Mouse (Mus musculus): Measurements from ENCODE around the gene Klhl21.

- TF ChIP-seq CTCF (IDR thresholded peaks at IDR 0.05; ENCODE audit: low read depth, low read length), result no peak
- TF ChIP-seq POLR2A (IDR thresholded peaks at IDR 0.05; ENCODE audit: borderline replicate concordance, low read depth, low read length), result no peak
Observed at GRCm38 (mm10) chr4:151993035-151993434, 15.6 kb upstream of the Klhl21 start.

Data from bone marrow macrophage, adult 2 months (primary cell).